Mouse (Mus musculus): ENCODE data around the gene Olfr424.

Gene Olfr424

DNA sequence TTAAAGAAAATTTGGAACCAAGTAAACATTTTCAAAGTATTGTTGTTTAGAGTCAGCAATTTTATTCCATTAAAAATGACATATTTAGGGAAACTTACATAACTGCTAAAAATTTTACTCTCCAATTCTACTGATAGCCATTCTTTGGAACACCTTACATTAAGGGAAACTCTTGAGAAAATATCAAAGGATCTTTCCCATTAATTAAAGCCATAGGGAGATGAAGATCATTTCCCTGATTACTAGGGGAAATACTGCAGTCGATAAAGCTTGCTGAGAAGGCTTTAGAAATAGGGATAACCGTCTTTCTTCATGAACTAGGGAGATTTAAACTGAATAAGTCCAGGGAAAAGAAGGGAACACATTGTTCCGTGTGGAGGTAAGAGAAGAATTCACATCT lies at the start of gene Olfr424:
Gene Olfr424, plus strand, starts transcription at position 301 of the 400 bp plus-strand sequence.
- WGBS = 73% methylated on average over 3 of the region's 3 CpGs

DNA sequence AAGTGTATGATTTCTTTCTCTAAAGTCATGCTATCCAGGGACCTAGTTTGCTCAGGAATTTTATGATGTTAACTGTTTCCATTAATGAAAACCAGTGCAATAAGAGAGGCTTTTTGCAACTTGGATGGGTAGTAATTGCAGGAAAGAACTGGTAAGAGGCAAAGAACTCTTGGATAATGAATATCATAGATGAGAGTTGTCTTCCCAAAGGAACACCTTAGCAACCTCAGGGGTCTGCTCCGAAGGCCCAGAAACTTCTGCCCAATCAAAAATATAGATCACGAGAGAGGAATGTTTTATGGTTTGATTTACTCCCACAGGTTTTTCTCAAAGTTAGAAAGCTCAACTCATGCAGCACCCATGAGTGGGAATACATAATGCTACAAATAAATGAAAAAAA lies 47.3 kb upstream of the Olfr424 start, which contains the start of gene Olfr429:
Gene Olfr429, plus strand, starts transcription at position 301 of the 400 bp plus-strand sequence.
- WGBS = 87% methylated on average over 2 of the region's 2 CpGs

DNA sequence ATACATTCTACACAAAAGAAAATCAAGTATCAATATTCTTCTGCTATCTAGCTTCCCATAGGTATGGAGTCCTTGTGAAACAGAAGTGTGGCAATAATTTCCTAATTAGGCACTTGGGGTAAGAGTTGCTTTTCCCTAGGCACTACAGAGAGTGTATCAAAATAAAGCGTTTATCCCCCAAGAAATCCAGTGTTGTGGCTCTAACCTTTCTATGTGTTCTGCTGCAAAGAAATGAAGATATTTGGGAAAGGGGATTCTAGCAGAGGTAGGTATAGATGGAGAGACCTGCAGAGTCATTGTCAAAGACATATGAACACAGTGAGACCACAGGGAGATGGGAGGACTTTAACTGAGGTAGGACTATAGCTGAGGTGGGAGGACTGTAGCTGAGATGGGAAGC lies 34.7 kb upstream of the Olfr424 start, which contains the start of gene Olfr427:
Gene Olfr427, plus strand, starts transcription at position 301 of the 400 bp plus-strand sequence.
- 92% methylated on average over 1 of the region's 1 CpGs for WGBS

DNA sequence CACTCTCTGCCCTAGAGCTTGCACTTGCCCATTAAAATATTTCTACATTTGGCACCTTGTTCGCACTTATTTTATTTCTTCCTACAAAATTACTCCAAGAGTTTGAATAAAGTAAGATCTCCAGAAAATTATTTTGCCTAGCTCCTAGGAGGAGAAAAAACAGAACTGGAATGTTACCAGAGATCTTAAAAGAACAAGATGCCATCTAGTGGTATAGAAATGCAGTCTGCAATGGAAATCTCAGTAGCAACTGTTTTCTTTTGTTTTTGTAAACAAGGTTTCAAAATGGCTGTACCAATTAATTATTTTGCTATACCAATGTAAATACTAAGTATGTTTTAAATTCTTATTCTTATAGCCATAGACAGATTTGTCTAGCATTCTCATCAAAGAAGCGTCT lies 27.6 kb upstream of the Olfr424 start:
- WGBS = 56% methylated on average over 2 of the region's 2 CpGs

DNA sequence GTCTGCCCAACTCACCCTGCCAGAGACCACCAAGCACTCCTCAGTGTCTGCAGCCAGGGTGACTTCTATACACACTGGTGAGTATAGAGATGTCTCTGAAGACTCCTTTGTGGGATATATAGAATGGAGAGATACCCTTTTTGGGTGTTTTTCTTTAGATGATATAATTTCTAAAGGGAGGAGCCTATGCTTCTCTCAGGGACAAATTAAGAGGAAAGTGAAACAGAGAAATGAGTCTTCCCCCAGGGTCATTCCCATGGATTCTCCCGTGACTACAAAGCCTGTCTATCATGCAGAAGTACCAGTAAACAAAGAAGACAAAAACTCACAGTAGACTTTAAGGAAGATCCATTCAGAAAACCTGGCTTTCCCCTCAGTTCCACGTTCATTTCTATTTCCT lies 10.3 kb upstream of the Olfr424 start, which contains the start of gene Olfr231:
Gene Olfr231, minus strand, starts transcription at position 101 of the 400 bp plus-strand sequence.
- 66% methylated on average over 2 of the region's 2 CpGs for WGBS

DNA sequence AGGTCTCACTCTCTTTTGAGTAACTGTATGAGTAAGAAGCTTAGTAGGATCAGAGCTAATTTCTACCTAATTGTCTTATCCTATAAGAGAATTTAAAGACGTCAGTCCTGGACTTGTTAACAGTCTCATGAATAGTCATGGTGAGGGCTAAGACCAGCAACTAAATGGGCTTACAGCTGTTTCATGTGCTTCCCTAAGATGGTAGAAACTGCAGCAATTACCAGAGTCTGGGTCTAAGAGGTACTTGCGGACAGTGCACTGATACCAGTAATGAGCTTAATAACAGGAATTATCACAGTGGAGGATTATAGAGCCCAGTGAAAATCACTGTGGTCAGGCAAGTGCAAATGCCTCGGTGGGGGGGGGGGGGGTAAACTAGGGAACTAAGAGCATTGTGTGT lies 682 bp downstream of the Olfr424 start:
- WGBS = 53% methylated on average over 3 of the region's 3 CpGs

DNA sequence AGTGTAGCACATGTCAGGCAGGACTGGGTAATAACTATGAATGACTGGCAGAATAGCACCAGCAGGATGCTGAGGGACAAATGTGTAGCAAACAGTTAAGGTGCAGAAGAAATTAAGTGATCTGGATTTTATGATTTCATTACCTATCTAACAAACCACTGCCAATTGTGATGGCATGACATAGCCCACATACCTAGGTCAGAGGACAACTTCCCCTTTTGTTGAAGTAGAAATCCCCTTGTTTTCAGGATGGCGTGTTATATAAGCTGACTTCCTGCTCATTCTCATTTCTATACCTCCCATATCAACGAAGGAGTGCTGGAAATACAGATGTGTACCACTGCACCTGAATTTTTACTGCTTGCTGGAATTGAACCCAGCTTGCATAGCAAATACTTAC lies 10.1 kb downstream of the Olfr424 start:
- WGBS = 77% methylated on average over 2 of the region's 2 CpGs

DNA sequence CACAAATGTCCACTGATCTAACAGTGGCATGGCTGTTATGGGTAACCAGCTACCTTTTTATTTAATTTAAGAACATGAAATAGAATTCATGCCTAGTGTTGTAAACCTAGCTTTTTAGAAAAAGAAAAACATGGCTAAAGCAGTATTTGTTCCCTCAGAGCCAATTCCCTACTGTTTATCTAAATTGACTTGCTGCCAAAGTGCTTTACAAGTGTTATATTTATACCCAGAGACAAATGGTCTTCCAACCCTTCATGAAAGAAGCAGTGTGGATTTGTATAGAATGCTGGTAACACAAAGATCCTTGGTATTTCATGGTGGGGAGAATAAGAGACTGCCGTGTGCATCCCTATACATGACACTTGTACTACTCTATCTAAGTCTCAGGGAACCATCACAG lies 15.4 kb downstream of the Olfr424 start:
- 59% methylated on average over 1 of the region's 1 CpGs for WGBS

DNA sequence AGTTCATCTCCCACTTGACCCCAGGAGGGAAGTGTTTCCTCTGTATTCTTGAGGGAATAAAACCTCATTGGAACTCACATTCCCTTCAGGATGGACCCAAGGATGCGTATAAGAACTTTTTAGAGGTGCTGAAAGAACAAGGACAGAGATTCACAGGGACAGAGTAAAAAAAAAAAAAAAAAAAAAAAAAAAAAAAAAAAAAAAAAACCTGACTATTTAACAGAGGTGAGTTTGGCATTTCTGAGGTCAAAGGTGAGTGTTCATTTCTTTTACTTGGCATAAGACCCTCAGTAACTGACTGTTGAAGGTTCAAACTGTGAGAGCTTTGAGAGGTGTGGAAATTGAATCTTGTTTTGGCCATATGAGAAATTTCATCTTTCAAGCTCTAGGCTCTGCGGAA lies 18.0 kb downstream of the Olfr424 start:
- 79% methylated on average over 2 of the region's 2 CpGs for WGBS

DNA sequence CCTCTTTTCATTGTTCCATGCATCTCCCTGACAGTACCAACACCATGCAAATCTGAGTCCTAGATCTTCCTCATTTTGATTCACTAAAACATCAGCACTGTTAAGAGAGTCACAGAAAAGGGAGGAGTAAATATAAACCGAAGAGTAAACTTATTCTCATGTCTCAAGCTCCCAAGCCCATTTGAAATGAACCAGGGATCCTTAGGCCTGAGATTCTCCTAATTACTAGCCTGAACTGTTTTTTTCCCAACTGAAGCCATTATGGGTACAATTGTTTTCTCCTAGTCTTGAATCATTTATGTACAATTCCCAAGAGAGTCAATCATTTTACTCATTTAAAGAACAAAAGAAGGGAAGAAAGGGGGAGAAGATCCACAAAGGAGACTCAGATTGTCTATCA lies 24.0 kb downstream of the Olfr424 start, which contains the start of gene Olfr420:
Gene Olfr420, plus strand, starts transcription at position 301 of the 400 bp plus-strand sequence.
- WGBS = 87% methylated on average over 1 of the region's 1 CpGs

DNA sequence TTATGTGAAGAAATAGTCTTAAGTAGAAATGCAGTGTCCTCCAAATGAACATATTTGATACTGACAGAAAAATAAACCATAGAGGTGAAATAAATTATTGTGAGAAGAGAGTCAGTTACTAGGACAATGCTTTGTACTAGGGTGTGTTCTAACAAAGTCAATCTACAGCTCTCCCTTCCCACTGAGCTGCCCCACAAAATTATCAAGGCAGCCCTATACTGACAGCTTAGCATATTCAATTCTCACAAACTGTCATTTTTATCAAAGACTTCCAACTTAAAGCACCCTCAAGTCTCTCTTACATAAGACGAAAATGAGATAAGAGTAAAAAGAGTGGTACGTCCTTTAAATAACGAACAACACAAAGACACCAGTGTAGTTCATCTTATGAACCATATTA lies 26.3 kb downstream of the Olfr424 start:
- WGBS = 92% methylated on average over 3 of the region's 3 CpGs

DNA sequence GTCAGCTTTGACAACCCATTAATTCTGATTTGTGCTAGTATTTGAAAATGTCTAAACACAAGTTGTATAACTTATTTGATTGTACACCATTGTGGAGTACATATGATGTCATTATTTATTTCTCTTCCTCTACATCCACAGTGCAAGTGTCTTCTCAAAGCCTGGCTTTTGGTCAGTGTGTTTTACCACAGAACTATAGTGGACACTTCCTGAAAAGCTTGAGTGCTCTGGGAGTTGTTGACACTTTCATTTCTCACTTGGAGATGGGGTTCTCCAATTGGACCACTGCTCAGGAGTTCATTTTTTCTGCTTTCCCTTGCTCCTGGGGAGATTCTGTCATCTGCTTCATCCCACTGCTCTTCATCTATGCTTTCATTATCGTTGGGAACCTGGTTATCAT lies 27.2 kb downstream of the Olfr424 start:
- 93% methylated on average over 1 of the region's 1 CpGs for WGBS

DNA sequence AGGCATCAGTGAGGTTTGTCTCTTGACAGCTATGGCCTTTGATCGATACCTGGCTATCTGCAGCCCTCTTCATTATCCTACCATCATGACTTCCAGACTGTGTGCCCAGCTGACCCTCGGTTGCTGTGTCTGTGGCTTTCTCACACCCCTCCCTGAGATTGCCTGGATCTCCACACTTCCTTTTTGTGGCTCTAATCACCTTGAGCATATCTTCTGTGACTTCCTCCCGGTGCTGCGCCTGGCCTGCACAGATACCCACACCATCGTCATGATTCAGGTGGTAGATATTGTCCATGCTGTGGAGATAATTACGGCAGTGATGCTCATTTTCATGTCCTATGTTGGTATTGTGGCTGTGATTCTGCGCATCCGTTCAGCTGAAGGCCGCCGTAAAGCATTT lies 27.8 kb downstream of the Olfr424 start:
- WGBS = 91% methylated on average over 10 of the region's 10 CpGs

DNA sequence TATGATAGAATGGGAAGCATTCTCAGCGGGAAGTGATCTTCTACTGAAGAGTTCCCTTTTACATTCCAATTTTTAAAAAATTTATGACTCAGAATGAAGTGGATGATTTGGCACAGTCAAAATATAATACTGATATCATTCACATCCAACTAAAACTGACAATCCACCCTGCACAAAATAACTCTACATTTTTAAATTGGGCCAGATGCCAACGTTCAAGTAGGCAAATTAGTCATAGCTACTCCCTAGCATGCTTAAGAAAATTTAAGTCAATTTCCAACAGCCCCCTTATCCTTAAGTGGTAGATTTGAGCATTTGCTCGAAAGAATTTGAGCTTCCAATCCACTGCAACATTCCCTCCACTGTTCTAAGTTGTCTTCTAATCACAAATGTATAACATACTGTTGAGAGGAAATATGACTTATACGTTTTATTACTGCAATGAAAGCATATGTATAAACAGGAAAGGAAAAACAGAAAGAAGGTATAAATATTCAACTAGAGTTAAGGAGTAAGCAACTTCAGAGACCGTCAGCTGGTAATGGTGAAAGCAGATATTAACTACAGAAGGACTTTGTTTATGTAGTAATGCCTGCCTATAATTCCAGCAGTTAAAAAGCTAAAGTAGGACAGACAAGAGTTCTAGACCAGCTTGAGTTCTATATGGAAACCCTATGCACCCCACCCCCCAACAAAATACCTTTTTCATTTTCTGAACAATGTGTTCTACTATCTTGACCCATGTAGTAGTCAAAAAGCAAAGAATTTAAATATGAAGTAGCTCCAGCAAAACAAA lies 39.6 kb downstream of the Olfr424 start:
- 66% methylated on average over 5 of the region's 5 CpGs for WGBS

DNA sequence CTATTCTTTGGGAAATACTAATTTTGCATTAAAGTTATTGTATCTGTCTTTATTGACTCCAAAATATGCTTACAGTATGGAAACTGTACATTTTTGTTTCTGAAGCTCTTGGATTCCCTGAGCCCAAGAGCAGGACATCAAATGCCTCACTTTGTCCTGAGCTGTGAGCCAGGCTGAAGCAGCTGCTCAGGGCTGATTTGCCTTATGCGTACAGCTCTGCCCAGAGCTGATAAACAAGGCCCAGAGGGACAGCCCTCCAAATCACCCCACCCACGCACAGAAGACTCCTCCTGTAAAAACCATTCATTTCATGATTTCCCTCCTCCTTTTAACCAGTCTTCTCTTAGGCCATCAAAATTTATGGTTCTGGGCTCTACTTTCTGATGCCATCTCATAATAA lies 40.2 kb downstream of the Olfr424 start:
- WGBS = 62% methylated on average over 2 of the region's 2 CpGs

DNA sequence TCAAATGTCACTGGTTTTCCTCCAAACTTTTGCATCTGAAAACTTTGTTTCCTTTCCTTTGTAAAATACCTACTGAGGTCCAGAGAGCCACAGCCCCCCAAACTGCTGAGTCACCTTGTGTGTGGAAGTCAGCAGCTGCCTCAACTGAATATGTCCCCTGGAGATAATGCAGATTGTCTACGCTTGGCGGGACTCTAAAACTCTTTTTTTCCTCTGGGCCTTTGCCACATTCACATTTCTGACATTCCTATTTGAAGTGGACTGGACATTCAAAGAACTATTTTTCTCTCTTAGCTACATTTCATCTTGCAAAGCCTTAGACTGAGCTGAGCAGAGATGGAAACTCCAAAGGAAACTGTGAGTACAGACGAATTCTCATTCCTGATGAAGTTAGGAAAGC lies 41.3 kb downstream of the Olfr424 start, which contains the start of gene Spta1:
Gene Spta1, plus strand, starts transcription at position 172 of the 400 bp plus-strand sequence.
- 67% methylated on average over 3 of the region's 3 CpGs for WGBS

Measured in cerebral cortex, adult 2 months (tissue).